Mouse (Mus musculus) kidney, adult 2 months (tissue): ENCODE measurements around the gene Stx2.

Experiments
- CTCF ChIP-seq: fragments of 200-500 bp; conservative IDR thresholded peaks from 2 replicates; pipeline ENCODE4 v1.5.1; 2011; ENCODE audit warnings: low read depth, mild to moderate bottlenecking, control low read depth, low read length, moderate library complexity, mixed read lengths; ENCODE audit not compliant: insufficient read depth, insufficient read length
- POLR2A ChIP-seq: fragments of 200-500 bp; IDR thresholded peaks from one replicate; pipeline ENCODE4 v1.6.1; 2011; ENCODE audit warnings: low read depth, low read length, control low read depth

DNA sequence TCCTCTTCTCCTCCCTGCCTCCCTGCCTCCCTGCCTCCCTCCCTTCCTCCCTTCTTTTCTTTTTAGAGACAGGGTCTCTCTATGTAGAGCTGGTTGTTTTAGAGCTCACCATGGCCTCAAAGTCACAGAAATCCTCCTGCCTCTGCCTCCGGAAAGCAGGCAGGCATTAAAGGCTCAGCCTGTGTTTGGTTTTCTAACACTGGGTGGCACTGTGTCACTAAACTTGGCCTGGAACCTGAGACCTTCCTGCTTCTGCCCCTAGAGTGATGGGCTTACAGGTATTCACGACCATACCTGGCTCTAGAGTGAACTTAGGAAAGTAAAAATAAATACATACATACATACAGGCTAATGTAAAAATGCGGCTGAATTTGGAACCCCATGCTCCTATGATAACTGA lies 43.5 kb upstream of the Stx2 start:
- TF ChIP-seq POLR2A (no peak), CTCF (no peak)
